Mouse (Mus musculus): Measurements from ENCODE around the gene Cela3b.

Cela3b gene

GRCm38 (mm10) chr4:137430502-137430901 lies at the start of gene Cela3b:
TSS of gene Cela3b (minus strand) at chr4:137430540.
- no peak for DNase-seq (ENCODE audit: low spot score)

GRCm38 (mm10) chr4:137479757-137480156 lies 49.4 kb upstream of the Cela3b start:
- no peak for DNase-seq (ENCODE audit: low spot score)

GRCm38 (mm10) chr4:137478306-137478705 lies 48.0 kb upstream of the Cela3b start:
- no peak for DNase-seq (ENCODE audit: low spot score)

- DNase-seq (ENCODE audit: low spot score) = no peak
Observed at GRCm38 (mm10) chr4:137477611-137478010, 47.3 kb upstream of the Cela3b start.

GRCm38 (mm10) chr4:137476761-137477237 lies 46.5 kb upstream of the Cela3b start:
- peak; percentile 60 for DNase-seq (ENCODE audit: low spot score)

- no peak for DNase-seq (ENCODE audit: low spot score)
Observed at GRCm38 (mm10) chr4:137476065-137476760, 45.9 kb upstream of the Cela3b start.

- DNase-seq (ENCODE audit: low spot score) = no peak
Observed at GRCm38 (mm10) chr4:137475271-137476050, 45.1 kb upstream of the Cela3b start.

GRCm38 (mm10) chr4:137474694-137475093 lies 44.4 kb upstream of the Cela3b start:
- DNase-seq (ENCODE audit: low spot score) = no peak

- no peak for DNase-seq (ENCODE audit: low spot score)
Observed at GRCm38 (mm10) chr4:137473701-137474388, 43.5 kb upstream of the Cela3b start.

GRCm38 (mm10) chr4:137473240-137473639 lies 42.9 kb upstream of the Cela3b start:
- DNase-seq (ENCODE audit: low spot score) = no peak

GRCm38 (mm10) chr4:137471326-137471725 lies 41.0 kb upstream of the Cela3b start:
- DNase-seq (ENCODE audit: low spot score) = no peak

GRCm38 (mm10) chr4:137470701-137471317 lies 40.5 kb upstream of the Cela3b start:
- no peak for DNase-seq (ENCODE audit: low spot score)

- no peak for DNase-seq (ENCODE audit: low spot score)
Observed at GRCm38 (mm10) chr4:137469845-137470692, 39.7 kb upstream of the Cela3b start.

GRCm38 (mm10) chr4:137469081-137469844 lies 38.9 kb upstream of the Cela3b start:
- no peak for DNase-seq (ENCODE audit: low spot score)

- peak; percentile 97 for DNase-seq (ENCODE audit: low spot score)
Observed at GRCm38 (mm10) chr4:137468260-137469080, 38.1 kb upstream of the Cela3b start, which contains the start of gene Hspg2. TSS of gene Hspg2 (plus strand) at chr4:137468769.

- DNase-seq (ENCODE audit: low spot score) = no peak
Observed at GRCm38 (mm10) chr4:137467525-137467924, 37.2 kb upstream of the Cela3b start.

GRCm38 (mm10) chr4:137466991-137467390 lies 36.7 kb upstream of the Cela3b start:
- DNase-seq (ENCODE audit: low spot score) = no peak

GRCm38 (mm10) chr4:137465125-137465787 lies 34.9 kb upstream of the Cela3b start:
- no peak for DNase-seq (ENCODE audit: low spot score)

All from urinary bladder, postnatal 25 days (tissue).